Mouse (Mus musculus): Measurements from ENCODE around the gene Acyp1.

DNA sequence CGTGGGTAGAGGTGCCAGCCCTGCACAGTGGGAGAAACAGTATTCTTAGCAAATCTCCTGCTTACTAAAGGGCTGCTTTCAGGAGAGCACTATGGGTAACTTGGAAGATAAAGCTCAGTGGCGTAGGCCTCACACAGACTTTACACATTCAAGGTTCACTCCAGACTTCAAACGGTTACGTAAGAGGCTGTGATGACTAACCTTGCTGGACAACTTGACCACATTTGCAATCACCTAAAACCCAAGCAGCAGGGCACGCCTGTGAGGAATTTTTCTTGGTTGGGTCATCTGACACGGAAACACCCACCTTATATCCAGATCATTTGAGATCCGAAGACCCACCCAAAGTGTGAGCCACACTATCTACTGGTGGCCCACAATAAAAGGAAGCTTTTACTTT, 41.9 kb upstream of the Acyp1 start:
- TF ChIP-seq HCFC1 (IDR thresholded peaks at IDR 0.05; ENCODE audit: borderline replicate concordance, insufficient read depth, low read length) (no peak), CHD2 (IDR thresholded peaks at IDR 0.05; ENCODE audit: low read depth, low read length) (no peak), MAFK (IDR thresholded peaks at IDR 0.05; ENCODE audit: insufficient read depth, low read depth, low read length) (no peak), ZNF384 (IDR thresholded peaks at IDR 0.05; ENCODE audit: low read depth, low read length) (no peak)

Measured in ES-E14 (cell line).